Mouse (Mus musculus): ENCODE measurements at regions not wholly inside any gene's neighbourhood (a gene's known extent, or its start where the extent isn't known, plus 50 kb on each side); places are given as distances from the start of the nearest gene placed in this dataset.

DNA sequence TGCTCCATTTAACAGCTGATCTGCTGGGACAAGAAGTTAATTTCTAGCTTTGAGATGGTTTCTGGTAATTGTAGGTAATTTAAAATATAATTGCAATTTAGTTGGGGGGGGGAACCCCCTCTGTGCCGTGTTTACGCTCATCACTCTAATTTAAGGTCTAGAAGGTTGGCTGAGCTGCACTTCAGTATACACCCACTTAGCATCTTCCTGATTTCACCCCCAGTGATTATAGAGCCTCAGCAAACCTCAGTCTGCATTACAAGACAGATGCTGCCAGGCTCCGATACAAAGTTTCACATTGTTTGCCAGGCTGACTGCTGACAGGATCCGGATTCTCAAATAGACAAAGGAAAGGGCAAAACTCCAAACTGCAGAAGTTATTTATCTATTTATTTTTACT is 71.5 kb upstream of the Bmp4 start:
- no peak for TF ChIP-seq CTCF (IDR thresholded peaks at IDR 0.05; ENCODE audit: low read depth)
- no peaks in the 10 kb centered on the region for H3K9me3 ChIP-seq (replicated peaks; ENCODE audit: low read length)
- no peaks in the 10 kb centered on the region for H3K36me3 ChIP-seq (ENCODE audit: insufficient read depth, low read length)

GRCm38 (mm10) chr14:46454500-46454899 is 64.0 kb upstream of the Bmp4 start:
- 74% methylated on average over 6 of the region's 6 CpGs for WGBS

More for the DNA sequence above, 71.5 kb upstream of the Bmp4 start:
- H3K4me2 ChIP-seq (ENCODE audit: low read length): no peak overlapping the region
- ATAC-seq (replicated peaks; ENCODE audit: low FRiP score, low read depth) (no peak), DNase-seq (ENCODE audit: low spot score) (no peak)
- no peaks in the 10 kb centered on the region for H3K4me1 ChIP-seq (replicated peaks; ENCODE audit: insufficient read depth, low read length)
- 85% methylated on average over 4 of the region's 4 CpGs for WGBS
- H3K27ac ChIP-seq: no peak overlapping the region
- H3K4me3 ChIP-seq (replicated peaks; ENCODE audit: low read depth, low read length): no peak overlapping the region
- H3K9ac ChIP-seq (ENCODE audit: low read depth, low read length): no peak overlapping the region
- no peaks in the 10 kb centered on the region for H3K27me3 ChIP-seq (ENCODE audit: insufficient read depth, low read length)

DNA sequence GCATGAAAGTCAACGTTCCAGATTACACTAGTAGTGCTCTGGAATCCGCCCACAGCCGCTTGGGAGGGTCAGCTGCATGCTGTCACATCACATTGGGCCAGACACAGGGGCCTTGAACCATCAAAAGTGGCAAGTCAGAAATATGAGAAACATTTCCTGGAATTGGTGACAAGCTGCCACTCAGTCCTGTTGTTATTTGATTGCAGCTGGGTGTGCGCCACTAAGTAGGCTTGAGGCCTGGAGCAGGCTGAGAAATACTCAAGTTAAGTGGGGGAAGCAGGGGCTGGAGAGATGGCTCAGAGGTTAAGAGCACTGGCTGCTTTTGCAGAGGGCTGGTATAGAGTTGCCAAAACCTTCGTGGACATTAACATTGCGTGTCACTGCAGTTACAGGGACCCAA is 51.2 kb upstream of the Bmp4 start:
- Histone ChIP-seq H3K27me3 (ENCODE audit: insufficient read depth, low read length) (no peaks in the 10 kb centered on the region), H3K9ac (ENCODE audit: low read depth, low read length) (no peak overlapping the region), H3K4me2 (ENCODE audit: low read length) (no peak overlapping the region), H3K9me3 (replicated peaks; ENCODE audit: low read length) (no peaks in the 10 kb centered on the region), H3K27ac (no peak overlapping the region), H3K4me1 (replicated peaks; ENCODE audit: insufficient read depth, low read length) (no peaks in the 10 kb centered on the region; the same call in 1 of the 2 replicates), H3K4me3 (replicated peaks; ENCODE audit: low read depth, low read length) (no peak overlapping the region), H3K36me3 (ENCODE audit: insufficient read depth, low read length) (no peaks in the 10 kb centered on the region)
- no peak for TF ChIP-seq CTCF (IDR thresholded peaks at IDR 0.05; ENCODE audit: low read depth)
- DNase-seq (ENCODE audit: low spot score): no peak
- 79% methylated on average over 6 of the region's 6 CpGs for WGBS
- ATAC-seq (replicated peaks; ENCODE audit: low FRiP score, low read depth): no peak

More at GRCm38 (mm10) chr14:46454500-46454899, 64.0 kb upstream of the Bmp4 start:
- no peak for DNase-seq (ENCODE audit: low spot score)
- H3K4me1 ChIP-seq (replicated peaks; ENCODE audit: insufficient read depth, low read length): no peaks in the 10 kb centered on the region
- H3K4me2 ChIP-seq (ENCODE audit: low read length): no peak overlapping the region
- H3K9ac ChIP-seq (ENCODE audit: low read depth, low read length): no peak overlapping the region
- no peaks in the 10 kb centered on the region for H3K36me3 ChIP-seq (ENCODE audit: insufficient read depth, low read length)
- no peak overlapping the region for H3K4me3 ChIP-seq (replicated peaks; ENCODE audit: low read depth, low read length)
- TF ChIP-seq CTCF (IDR thresholded peaks at IDR 0.05; ENCODE audit: low read depth): no peak
- ATAC-seq (replicated peaks; ENCODE audit: low FRiP score, low read depth): no peak
- no peaks in the 10 kb centered on the region for H3K27me3 ChIP-seq (ENCODE audit: insufficient read depth, low read length)
- H3K9me3 ChIP-seq (replicated peaks; ENCODE audit: low read length): no peaks in the 10 kb centered on the region
- no peak overlapping the region for H3K27ac ChIP-seq
